In the genomic region with DNA sequence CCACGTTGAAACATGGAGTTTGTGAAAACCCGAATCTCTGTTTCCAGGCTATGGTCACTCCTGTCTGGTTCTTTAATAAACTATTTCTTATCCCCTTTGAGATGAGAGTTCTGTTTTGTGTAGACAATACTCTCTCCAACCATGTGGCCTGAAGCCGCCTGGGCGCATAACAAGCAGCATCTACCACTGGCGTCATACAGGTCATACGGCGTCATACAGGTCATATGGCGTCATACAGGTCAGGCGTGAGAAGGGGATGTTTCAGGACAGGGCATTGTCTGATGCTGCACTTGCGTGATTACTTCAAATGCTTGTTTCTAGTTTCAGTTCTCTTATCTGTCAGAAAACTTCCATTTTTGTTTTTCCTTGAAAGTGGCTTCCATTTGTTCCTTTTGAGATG, we compare ENCODE assay signal across 22 mouse cellular contexts. TPM values are rescaled to one million over a fixed set of nuclear protein-coding genes. Genes with fewer than 3 reads are reported as not detected.
"Had no signal": no experiment of that assay in that cellular context is flagged by ENCODE, and none has a peak within 500 bp of the region (broad histone marks: within the 10 kb centered on the region; RNA-seq: fewer than 3 reads in every experiment).

No protein-coding gene starts in this region.

- H3K27ac ChIP-seq: liver, embryonic 15.5 days; lung, embryonic 15.5 days; macrophage; midbrain, embryonic 13.5 days; midbrain, embryonic 15.5 days; neural tube, embryonic 13.5 days; neural tube, embryonic 15.5 days had no signal

- H3K4me3 ChIP-seq: liver, embryonic 15.5 days; lung, embryonic 15.5 days; megakaryocyte, embryonic 14.5 days; midbrain, embryonic 13.5 days; midbrain, embryonic 15.5 days; myocyte; neural tube, embryonic 13.5 days; neural tube, embryonic 15.5 days had no signal

- H3K27me3 ChIP-seq: midbrain, embryonic 15.5 days had no signal

- DNase-seq: liver, postnatal 0 days; lung, adult 2 months; lung, postnatal 14 days; lung, postnatal 36 days; retina, postnatal 1 day; right cerebral cortex, adult 18-20 months; right cerebral cortex, postnatal 25 days; right cerebral cortex, postnatal 4 days; spleen, adult 18-20 months; thymus, adult 18-20 months; thymus, postnatal 14 days; thymus, postnatal 36 days had no signal

- ATAC-seq: liver, postnatal 0 days; lung, postnatal 0 days; midbrain, embryonic 13.5 days; midbrain, embryonic 15.5 days had no signal

- H3K9ac ChIP-seq: liver, embryonic 15.5 days; liver, postnatal 0 days; lung, embryonic 15.5 days; midbrain, embryonic 13.5 days; midbrain, embryonic 15.5 days; neural tube, embryonic 13.5 days; neural tube, embryonic 15.5 days had no signal

- H3K36me3 ChIP-seq: liver, embryonic 15.5 days; lung, embryonic 15.5 days; midbrain, embryonic 13.5 days; midbrain, embryonic 15.5 days; neural tube, embryonic 13.5 days; neural tube, embryonic 15.5 days had no signal

RNA-seq across cellular contexts. Expression of gene Dct, which starts 47.6 kb away (rescaled TPM):
- polyA plus RNA-seq: macrophage had no signal
